Mouse (Mus musculus) kidney, adult 2 months (tissue): Measurements from ENCODE around the gene Atrnl1.

Experiments
- CTCF ChIP-seq: fragments of 200-500 bp; conservative IDR thresholded peaks from 2 replicates; pipeline ENCODE4 v1.5.1; 2011; ENCODE audit warnings: low read depth, mild to moderate bottlenecking, control low read depth, low read length, moderate library complexity, mixed read lengths; ENCODE audit not compliant: insufficient read depth, insufficient read length
- POLR2A ChIP-seq: fragments of 200-500 bp; IDR thresholded peaks from one replicate; pipeline ENCODE4 v1.6.1; 2011; ENCODE audit warnings: low read depth, low read length, control low read depth

DNA sequence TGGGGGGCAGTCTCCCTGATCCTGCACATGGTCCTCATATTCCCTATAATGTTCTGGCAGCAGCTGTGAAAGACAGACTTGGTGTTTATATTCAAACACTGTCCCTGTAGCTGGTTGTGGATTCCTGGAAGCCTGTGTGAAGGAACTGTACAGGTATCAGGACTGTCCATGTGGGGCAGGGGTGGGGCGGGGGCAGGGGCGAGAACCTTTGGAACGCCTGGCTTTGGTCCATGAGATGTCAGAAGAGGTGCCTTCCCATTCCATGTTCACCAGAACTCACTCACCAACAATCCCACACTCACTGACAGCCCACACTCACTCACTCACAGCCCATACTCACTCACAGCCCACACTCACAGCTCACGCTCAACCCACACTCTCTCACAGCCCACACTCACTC, 266.5 kb downstream of the Atrnl1 start:
- TF ChIP-seq POLR2A (no peak), CTCF (no peak)
